Mouse (Mus musculus): ENCODE measurements around the gene Bloc1s1.

- TF ChIP-seq CTCF (IDR thresholded peaks at IDR 0.05; ENCODE audit: borderline replicate concordance, extremely low read depth, insufficient read depth, insufficient read length) (no peak), POLR2A (IDR thresholded peaks at IDR 0.05; ENCODE audit: borderline replicate concordance, extremely low read depth, insufficient read depth, insufficient read length, poor library complexity, severe bottlenecking) (no peak)
These were observed 2.6 kb downstream of the Bloc1s1 start for GRCm38 (mm10) chr10:128921251-128921650.

Measured in brain, embryonic 14.5 days (tissue).